Mouse (Mus musculus): Measurements from ENCODE around the gene Carns1. TPM values are rescaled to one million over a fixed set of nuclear protein-coding genes. Genes with fewer than 3 reads are reported as not detected.

The Carns1 gene
- total and polyA plus RNA-seq, 3 experiments = 1.7 to 4.0 (median 3.8) TPM

- H3K4me2 ChIP-seq (ENCODE audit: insufficient read depth, low read depth, poor library complexity, severe bottlenecking) = peak overlapping the region; percentile 93
- H3K79me2 ChIP-seq (replicated peaks; ENCODE audit: control insufficient read depth, extremely low read depth, insufficient read depth, poor library complexity, severe bottlenecking) = peaks cover 15% of the 10 kb centered on the region
- peak overlapping the region; percentile 84 for H3K27ac ChIP-seq (ENCODE audit: insufficient read depth, low read depth)
- H3K4me3 ChIP-seq (replicated peaks in 1 of 3; ENCODE audit: low read depth in 2 of 3, low read length in 2 of 3, poor library complexity in 1 of 3) = peak overlapping the region; percentile 52 to 92 (median 77)
- peaks cover 5% of the 10 kb centered on the region for H3K9me3 ChIP-seq (replicated peaks; ENCODE audit: low read length)
- dilution Hi-C loops (cut with MboI; ENCODE audit: extremely low pct_ligation_motif_present, extremely low pct_unique_long_range_greater_than_20kb, low sequenced_read_pairs) (no loop called here), in situ Hi-C loops (cut with MboI; ENCODE audit: low pct_ligation_motif_present, low pct_unique_long_range_greater_than_20kb, low sequenced_read_pairs) (no loop called here)
- TF ChIP-seq PAX5 (IDR thresholded peaks at IDR 0.05; ENCODE audit: low read length) = no peak
- peak; percentile 33; the same call in 1 of the 2 replicates for TF ChIP-seq SIN3A (IDR thresholded peaks at IDR 0.05; ENCODE audit: low read length)
- no peak for TF ChIP-seq TCF12 (IDR thresholded peaks at IDR 0.05; ENCODE audit: low read depth, low read length)
- no peak for TF ChIP-seq ZMIZ1 (IDR thresholded peaks at IDR 0.05; ENCODE audit: low read depth, low read length)
- 0 out of 2 replicates have a peak, but pooled peaks have one; percentile 7 for TF ChIP-seq ELF1 (IDR thresholded peaks at IDR 0.05; ENCODE audit: low read depth, low read length)
- TF ChIP-seq POLR2AphosphoS2 (IDR thresholded peaks at IDR 0.05; ENCODE audit: low read depth, low read length) = 0 out of 2 replicates have a peak, but pooled peaks have one; percentile 20
- peak; percentile 44; the same call in 1 of the 2 replicates for TF ChIP-seq MXI1 (IDR thresholded peaks at IDR 0.05; ENCODE audit: low read depth, low read length)
- no peak for TF ChIP-seq MEF2A (IDR thresholded peaks at IDR 0.05; ENCODE audit: borderline replicate concordance, low read depth, low read length)
- H3K36me3 ChIP-seq (replicated peaks in 1 of 2; ENCODE audit: control insufficient read depth in 1 of 2, insufficient read depth in 1 of 2, low read length in 1 of 2) = peaks cover 30 to 47% of the 10 kb centered on the region in 2 experiments
- no peak for DNase-seq (ENCODE audit: extremely low read depth)
- peak overlapping the region; percentile 96 for H3K9ac ChIP-seq (ENCODE audit: insufficient read depth, low read depth)
- H3K4me1 ChIP-seq (ENCODE audit: control insufficient read depth in 1 of 2, insufficient read depth in 2 of 2) = peaks cover 43 to 75% of the 10 kb centered on the region in 2 experiments
- no peaks in the 10 kb centered on the region for H3K27me3 ChIP-seq (replicated peaks)
These were observed 26.0 kb downstream of the Carns1 start for GRCm38 (mm10) chr19:4149283-4149682.

GRCm38 (mm10) chr19:4148819-4149218 is 26.5 kb downstream of the Carns1 start:
- Histone ChIP-seq H3K9me3 (replicated peaks; ENCODE audit: low read length) (peaks cover 5% of the 10 kb centered on the region), H3K27ac (ENCODE audit: insufficient read depth, low read depth) (peak overlapping the region; percentile 84), H3K4me2 (ENCODE audit: insufficient read depth, low read depth, poor library complexity, severe bottlenecking) (peak overlapping the region; percentile 93), H3K9ac (ENCODE audit: insufficient read depth, low read depth) (peak overlapping the region; percentile 96), H3K79me2 (replicated peaks; ENCODE audit: control insufficient read depth, extremely low read depth, insufficient read depth, poor library complexity, severe bottlenecking) (peaks cover 15% of the 10 kb centered on the region), H3K4me1 (ENCODE audit: control insufficient read depth in 1 of 2, insufficient read depth in 2 of 2) (peaks cover 44 to 75% of the 10 kb centered on the region in 2 experiments), H3K4me3 (replicated peaks in 1 of 3; ENCODE audit: low read depth in 2 of 3, low read length in 2 of 3, poor library complexity in 1 of 3) (peak overlapping the region; percentile 52 to 92 (median 77)), H3K27me3 (replicated peaks) (no peaks in the 10 kb centered on the region), H3K36me3 (replicated peaks in 1 of 2; ENCODE audit: control insufficient read depth in 1 of 2, insufficient read depth in 1 of 2, low read length in 1 of 2) (peaks cover 30 to 42% of the 10 kb centered on the region in 2 experiments)
- in situ Hi-C loops (cut with MboI; ENCODE audit: low pct_ligation_motif_present, low pct_unique_long_range_greater_than_20kb, low sequenced_read_pairs) = no loop called here
- dilution Hi-C loops (cut with MboI; ENCODE audit: extremely low pct_ligation_motif_present, extremely low pct_unique_long_range_greater_than_20kb, low sequenced_read_pairs) = no loop called here
- DNase-seq (ENCODE audit: extremely low read depth) = peak; percentile 31
- no peak for TF ChIP-seq EP300 (IDR thresholded peaks at IDR 0.05; ENCODE audit: low read length)
- no peak for TF ChIP-seq USF1 (IDR thresholded peaks at IDR 0.05; ENCODE audit: low read depth, low read length)
- TF ChIP-seq HCFC1 (IDR thresholded peaks at IDR 0.05; ENCODE audit: low read depth, low read length) = no peak
- no peak for TF ChIP-seq KAT2A (IDR thresholded peaks at IDR 0.05; ENCODE audit: insufficient replicate concordance, low read length)
- no peak for TF ChIP-seq CHD2 (IDR thresholded peaks at IDR 0.05; ENCODE audit: low read length)
- TF ChIP-seq IRF4 (IDR thresholded peaks at IDR 0.05; ENCODE audit: low read depth, low read length) = no peak
- TF ChIP-seq TCF12 (IDR thresholded peaks at IDR 0.05; ENCODE audit: low read depth, low read length) = no peak; the same call in 1 of the 2 replicates
- TF ChIP-seq RAD21 (IDR thresholded peaks at IDR 0.05; ENCODE audit: low read depth, low read length) = no peak
- no peak for TF ChIP-seq ELF1 (IDR thresholded peaks at IDR 0.05; ENCODE audit: low read depth, low read length)
- no peak for TF ChIP-seq MXI1 (IDR thresholded peaks at IDR 0.05; ENCODE audit: low read depth, low read length)
